Mouse (Mus musculus): ENCODE results near the gene Vmac.

GRCm38 (mm10) chr17:56682880-56683279, 34.9 kb downstream of the Vmac start:
- TF ChIP-seq POLR2A (IDR thresholded peaks at IDR 0.05; ENCODE audit: borderline replicate concordance, low read depth, low read length) (no peak), CTCF (IDR thresholded peaks at IDR 0.05; ENCODE audit: low read depth, low read length) (no peak)
